9 mouse cellular contexts compared by ENCODE assay signal in genomic region chr1:191292348-191292747, GRCm38 (mm10). TPM values are rescaled to one million over a fixed set of nuclear protein-coding genes. Genes with fewer than 3 reads are reported as not detected.
DNase-seq lines count a peak whose midpoint lies in the region; ATAC-seq lines count a peak whose summit lies in the region.
"Had no signal": no experiment of that assay in that cellular context is flagged by ENCODE, and none has a peak within 500 bp of the region (broad histone marks: within the 10 kb centered on the region; RNA-seq: fewer than 3 reads in every experiment).

No protein-coding gene starts in this region.

- H3K4me2 ChIP-seq in heart, embryonic 16.5 days (ENCODE audit: low read depth, low read length): no peak overlapping the region
- H3K4me2 ChIP-seq in intestine, embryonic 16.5 days (ENCODE audit: low read depth, low read length): no peak overlapping the region
- H3K4me2 ChIP-seq: neural tube, embryonic 12.5 days had no signal

- 55% methylated on average over 5 of the region's 5 CpGs for WGBS in heart, embryonic 16.5 days
- WGBS in intestine, embryonic 16.5 days: 76% methylated on average over 5 of the region's 5 CpGs

- peak; percentile 73 for DNase-seq in ovary, adult 18-20 months (ENCODE audit: low spot score)
- DNase-seq in ovary, postnatal 10 days (ENCODE audit: low spot score): no peak
- DNase-seq in cerebellum, adult 11 months: peak; percentile 38
- DNase-seq in left cerebral cortex, postnatal 14 days (ENCODE audit: low spot score in 2 of 2): peak; percentile 39 to 78
- no peak for DNase-seq in embryo, embryonic 9.5 days (ENCODE audit: extremely low spot score)

- no peaks in the 10 kb centered on the region for H3K36me3 ChIP-seq in heart, embryonic 16.5 days (ENCODE audit: control insufficient read depth, insufficient read depth)
- H3K36me3 ChIP-seq in intestine, embryonic 16.5 days (ENCODE audit: control insufficient read depth, insufficient read depth, low read length): no peaks in the 10 kb centered on the region
- H3K36me3 ChIP-seq: neural tube, embryonic 12.5 days had no signal

- H3K4me3 ChIP-seq in heart, embryonic 16.5 days (ENCODE audit: low read length): no peak overlapping the region
- H3K4me3 ChIP-seq in intestine, embryonic 16.5 days (ENCODE audit: low read length): no peak overlapping the region
- H3K4me3 ChIP-seq: neural tube, embryonic 12.5 days had no signal

- peaks cover 26% of the 10 kb centered on the region for H3K4me1 ChIP-seq in heart, embryonic 16.5 days (ENCODE audit: control insufficient read depth, insufficient read depth, low read length)
- H3K4me1 ChIP-seq in intestine, embryonic 16.5 days (ENCODE audit: control insufficient read depth, insufficient read depth, low read length): no peaks in the 10 kb centered on the region
- H3K4me1 ChIP-seq: neural tube, embryonic 12.5 days had no signal

- no peaks in the 10 kb centered on the region for H3K27me3 ChIP-seq in heart, embryonic 16.5 days (ENCODE audit: control insufficient read depth, insufficient read depth, low read length)
- no peaks in the 10 kb centered on the region for H3K27me3 ChIP-seq in intestine, embryonic 16.5 days (replicated peaks; ENCODE audit: control insufficient read depth, insufficient read depth, low read length)
- H3K27me3 ChIP-seq: neural tube, embryonic 12.5 days had no signal

- peak overlapping the region; percentile 49 for H3K27ac ChIP-seq in heart, embryonic 16.5 days (ENCODE audit: low read length)
- no peak overlapping the region for H3K27ac ChIP-seq in intestine, embryonic 16.5 days (ENCODE audit: low read length)
- H3K27ac ChIP-seq: neural tube, embryonic 12.5 days had no signal

- intact Hi-C loops in left cerebral cortex, postnatal 14 days (cut with DNase I): no loop called here

- no peak overlapping the region for H3K9ac ChIP-seq in heart, embryonic 16.5 days (ENCODE audit: low read length)
- H3K9ac ChIP-seq in intestine, embryonic 16.5 days (ENCODE audit: low read depth, low read length): no peak overlapping the region
- H3K9ac ChIP-seq: neural tube, embryonic 12.5 days had no signal

- ATAC-seq in heart, embryonic 16.5 days (replicated peaks; ENCODE audit: extremely low read depth, insufficient read depth, low FRiP score): no peak; the same call in 1 of the 2 replicates
- no peak for ATAC-seq in activated CD4-positive, CD25-positive, alpha-beta regulatory T cell, adult 4 months
- no peak for ATAC-seq in intestine, embryonic 16.5 days

- no peaks in the 10 kb centered on the region for H3K9me3 ChIP-seq in heart, embryonic 16.5 days (replicated peaks; ENCODE audit: control insufficient read depth, low read length)
- H3K9me3 ChIP-seq in intestine, embryonic 16.5 days (ENCODE audit: control insufficient read depth, low read length): no peaks in the 10 kb centered on the region
- H3K9me3 ChIP-seq: neural tube, embryonic 12.5 days had no signal

RNA-seq across cellular contexts. Expression of gene Nenf, which starts 25.6 kb away (rescaled TPM):
- 112 and 114 TPM in 2 replicates for polyA plus RNA-seq in heart, embryonic 16.5 days (2015; fragmentation: Nextera tagmentation; extraction: Ambion mirVana)
- 10 to 100 TPM; 68.6 to 70.4 TPM for total RNA-seq in left cerebral cortex, postnatal 14 days (2021)
- under 1 TPM; 0.75 to 0.93 TPM for polyA plus RNA-seq in activated CD4-positive, CD25-positive, alpha-beta regulatory T cell, adult 4 months (2017; shearing (Covaris generic))
- polyA plus RNA-seq in intestine, embryonic 16.5 days (2015; fragmentation: Nextera tagmentation; extraction: Ambion mirVana): 83.3 and 88.7 TPM in 2 replicates

RNA-seq across cellular contexts. Expression of gene Tmem206, which starts 33.4 kb away (rescaled TPM):
- 16.5 and 19.4 TPM in 2 replicates for polyA plus RNA-seq in heart, embryonic 16.5 days (2015; fragmentation: Nextera tagmentation; extraction: Ambion mirVana)
- 1 to 10 TPM; 8.6 to 9.2 TPM for total RNA-seq in left cerebral cortex, postnatal 14 days (2021)
- 10 to 100 TPM; 15.1 to 18.1 TPM for polyA plus RNA-seq in activated CD4-positive, CD25-positive, alpha-beta regulatory T cell, adult 4 months (2017; shearing (Covaris generic))
- 18.2 and 19.3 TPM in 2 replicates for polyA plus RNA-seq in intestine, embryonic 16.5 days (2015; fragmentation: Nextera tagmentation; extraction: Ambion mirVana)

Comparison
In these comparisons a context has a peak if more than half of its experiments do, and no peak if none do; other contexts are left out.
1. DNase-seq: peak in ovary, adult 18-20 months (single experiment), cerebellum, adult 11 months (single experiment) and left cerebral cortex, postnatal 14 days (2 of 2); none in ovary, postnatal 10 days (single experiment) and embryo, embryonic 9.5 days (single experiment).
2. RNA of gene Nenf, which starts 25.6 kb away (polyA plus RNA-seq): 112 to 114 TPM in heart, embryonic 16.5 days and 83.3 to 88.7 TPM in intestine, embryonic 16.5 days; 0.75 to 0.93 TPM in activated CD4-positive, CD25-positive, alpha-beta regulatory T cell, adult 4 months; every median in the first group is over 10 times any median in the second.